Mouse (Mus musculus): ENCODE data around the gene Nup85. TPM values are rescaled to one million over a fixed set of nuclear protein-coding genes. Genes with fewer than 3 reads are reported as not detected.

Gene Nup85
- total RNA-seq, 1 experiment, result 279 TPM

GRCm38 (mm10) chr11:115618001-115618400 lies 53.8 kb downstream of the Nup85 start:
- peaks cover 24 to 28% of the 10 kb centered on the region in 2 experiments; a peak in 3 of 4 replicates for H3K4me1 ChIP-seq (ENCODE audit: control insufficient read depth in 2 of 2, insufficient read depth in 2 of 2, low read length in 2 of 2, poor library complexity in 1 of 2)
- no peaks in the 10 kb centered on the region for H3K9me3 ChIP-seq (ENCODE audit: control insufficient read depth, insufficient read depth, low read depth, low read length)
- H3K9ac ChIP-seq (ENCODE audit: insufficient read depth, low read depth, low read length, poor library complexity, severe bottlenecking), result no peak overlapping the region; the same call in 1 of the 2 replicates
- in situ Hi-C loops (cut with MboI; ENCODE audit: low sequenced_read_pairs in 2 of 2, unreplicated experiment in 2 of 2), result no loop called here
- TF ChIP-seq ZC3H11A (IDR thresholded peaks at IDR 0.05; ENCODE audit: borderline replicate concordance, low read depth, low read length), result no peak
- no peak for TF ChIP-seq MAFK (IDR thresholded peaks at IDR 0.05; ENCODE audit: insufficient read depth, low read depth, low read length)
- TF ChIP-seq ZNF384 (IDR thresholded peaks at IDR 0.05; ENCODE audit: low read depth, low read length), result no peak
- no peak for TF ChIP-seq HCFC1 (IDR thresholded peaks at IDR 0.05; ENCODE audit: borderline replicate concordance, insufficient read depth, low read length)
- no peak for TF ChIP-seq CHD2 (IDR thresholded peaks at IDR 0.05; ENCODE audit: low read depth, low read length)
- H3K36me3 ChIP-seq (ENCODE audit: control insufficient read depth, insufficient read depth, low read length, poor library complexity, severe bottlenecking), result peaks cover 21% of the 10 kb centered on the region
- H3K4me3 ChIP-seq (ENCODE audit: insufficient read depth in 1 of 2, low read depth in 1 of 2, low read length in 2 of 2, poor library complexity in 1 of 2, severe bottlenecking in 1 of 2), result no peak overlapping the region
- H3K27ac ChIP-seq (ENCODE audit: insufficient read depth, low read depth, low read length, poor library complexity, severe bottlenecking), result no peak overlapping the region
- no peak for DNase-seq (ENCODE audit: low read depth, low spot score)

GRCm38 (mm10) chr11:115618732-115619516 lies 54.7 kb downstream of the Nup85 start:
- Histone ChIP-seq H3K4me3 (ENCODE audit: insufficient read depth in 1 of 2, low read depth in 1 of 2, low read length in 2 of 2, poor library complexity in 1 of 2, severe bottlenecking in 1 of 2) (no peak overlapping the region), H3K27ac (ENCODE audit: insufficient read depth, low read depth, low read length, poor library complexity, severe bottlenecking) (no peak overlapping the region), H3K9me3 (ENCODE audit: control insufficient read depth, insufficient read depth, low read depth, low read length) (no peaks in the 10 kb centered on the region), H3K9ac (ENCODE audit: insufficient read depth, low read depth, low read length, poor library complexity, severe bottlenecking) (no peak overlapping the region), H3K36me3 (ENCODE audit: control insufficient read depth, insufficient read depth, low read length, poor library complexity, severe bottlenecking) (peaks cover 24% of the 10 kb centered on the region), H3K4me1 (ENCODE audit: control insufficient read depth in 2 of 2, insufficient read depth in 2 of 2, low read length in 2 of 2, poor library complexity in 1 of 2) (peaks cover 16 to 22% of the 10 kb centered on the region in 2 experiments; a peak in 3 of 4 replicates)
- DNase-seq (ENCODE audit: low read depth, low spot score), result no peak
- in situ Hi-C loops (cut with MboI; ENCODE audit: low sequenced_read_pairs in 2 of 2, unreplicated experiment in 2 of 2), result no loop called here
- no peak for TF ChIP-seq ZNF384 (IDR thresholded peaks at IDR 0.05; ENCODE audit: low read depth, low read length)
- no peak for TF ChIP-seq HCFC1 (IDR thresholded peaks at IDR 0.05; ENCODE audit: borderline replicate concordance, insufficient read depth, low read length)
- no peak for TF ChIP-seq ZC3H11A (IDR thresholded peaks at IDR 0.05; ENCODE audit: borderline replicate concordance, low read depth, low read length)
- TF ChIP-seq CHD2 (IDR thresholded peaks at IDR 0.05; ENCODE audit: low read depth, low read length), result no peak
- no peak for TF ChIP-seq MAFK (IDR thresholded peaks at IDR 0.05; ENCODE audit: insufficient read depth, low read depth, low read length)

- TF ChIP-seq ZC3H11A (IDR thresholded peaks at IDR 0.05; ENCODE audit: borderline replicate concordance, low read depth, low read length) (no peak), HCFC1 (IDR thresholded peaks at IDR 0.05; ENCODE audit: borderline replicate concordance, insufficient read depth, low read length) (no peak)
- Histone ChIP-seq H3K36me3 (ENCODE audit: control insufficient read depth, insufficient read depth, low read length, poor library complexity, severe bottlenecking) (peaks cover 22% of the 10 kb centered on the region), H3K9me3 (ENCODE audit: control insufficient read depth, insufficient read depth, low read depth, low read length) (no peaks in the 10 kb centered on the region), H3K27ac (ENCODE audit: insufficient read depth, low read depth, low read length, poor library complexity, severe bottlenecking) (no peak overlapping the region), H3K4me3 (ENCODE audit: insufficient read depth in 1 of 2, low read depth in 1 of 2, low read length in 2 of 2, poor library complexity in 1 of 2, severe bottlenecking in 1 of 2) (no peak overlapping the region), H3K4me1 (ENCODE audit: control insufficient read depth in 2 of 2, insufficient read depth in 2 of 2, low read length in 2 of 2, poor library complexity in 1 of 2) (peaks cover 14 to 16% of the 10 kb centered on the region in 2 experiments; a peak in 2 of 4 replicates), H3K9ac (ENCODE audit: insufficient read depth, low read depth, low read length, poor library complexity, severe bottlenecking) (no peak overlapping the region)
- in situ Hi-C loops (cut with MboI; ENCODE audit: low sequenced_read_pairs in 2 of 2, unreplicated experiment in 2 of 2), result no loop called here
- DNase-seq (ENCODE audit: low read depth, low spot score), result no peak
Measured at GRCm38 (mm10) chr11:115619949-115620348, 55.7 kb downstream of the Nup85 start.

- Histone ChIP-seq H3K9me3 (ENCODE audit: control insufficient read depth, insufficient read depth, low read depth, low read length) (no peaks in the 10 kb centered on the region), H3K4me3 (ENCODE audit: insufficient read depth in 1 of 2, low read depth in 1 of 2, low read length in 2 of 2, poor library complexity in 1 of 2, severe bottlenecking in 1 of 2) (no peak overlapping the region), H3K4me1 (ENCODE audit: control insufficient read depth in 2 of 2, insufficient read depth in 2 of 2, low read length in 2 of 2, poor library complexity in 1 of 2) (peaks cover 4 to 10% of the 10 kb centered on the region in 2 experiments; a peak in 3 of 4 replicates), H3K36me3 (ENCODE audit: control insufficient read depth, insufficient read depth, low read length, poor library complexity, severe bottlenecking) (peaks cover 21% of the 10 kb centered on the region), H3K9ac (ENCODE audit: insufficient read depth, low read depth, low read length, poor library complexity, severe bottlenecking) (no peak overlapping the region), H3K27ac (ENCODE audit: insufficient read depth, low read depth, low read length, poor library complexity, severe bottlenecking) (no peak overlapping the region)
- no peak for TF ChIP-seq ZNF384 (IDR thresholded peaks at IDR 0.05; ENCODE audit: low read depth, low read length)
- TF ChIP-seq HCFC1 (IDR thresholded peaks at IDR 0.05; ENCODE audit: borderline replicate concordance, insufficient read depth, low read length), result no peak
- no peak for TF ChIP-seq CHD2 (IDR thresholded peaks at IDR 0.05; ENCODE audit: low read depth, low read length)
- no peak for TF ChIP-seq MAFK (IDR thresholded peaks at IDR 0.05; ENCODE audit: insufficient read depth, low read depth, low read length)
- no peak for TF ChIP-seq ZC3H11A (IDR thresholded peaks at IDR 0.05; ENCODE audit: borderline replicate concordance, low read depth, low read length)
- DNase-seq (ENCODE audit: low read depth, low spot score), result no peak
- in situ Hi-C loops (cut with MboI; ENCODE audit: low sequenced_read_pairs in 2 of 2, unreplicated experiment in 2 of 2), result no loop called here
Measured at GRCm38 (mm10) chr11:115623487-115624070, 59.3 kb downstream of the Nup85 start.
